8 mouse cellular contexts compared by ENCODE assay signal in the genomic region with DNA sequence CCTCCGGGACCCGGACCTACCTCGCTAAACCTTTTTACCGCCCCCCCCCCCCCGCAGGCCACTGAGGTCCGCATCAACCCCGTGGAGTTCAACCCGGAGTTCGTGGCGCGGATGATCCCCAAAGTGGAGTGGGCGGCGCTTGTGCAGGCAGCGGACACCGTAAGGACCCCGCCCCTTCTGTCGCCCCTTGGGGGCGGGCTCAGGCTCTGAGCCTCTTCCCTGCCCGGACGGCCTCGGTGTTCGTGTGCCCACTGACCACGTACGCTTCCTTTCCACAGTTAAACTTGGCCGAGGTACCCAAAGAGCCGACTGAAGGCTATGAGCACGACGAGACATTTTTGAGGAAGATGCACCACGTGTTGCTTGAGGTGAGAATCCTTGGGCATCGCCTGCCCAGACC. TPM values are rescaled to one million over a fixed set of nuclear protein-coding genes. Genes with fewer than 3 reads are reported as not detected.
DNase-seq lines count a peak whose midpoint lies in the region; ATAC-seq and TF ChIP-seq lines count a peak whose summit lies in the region.
"Not testable (repeated sequence)": the region's sequence is repeated elsewhere in the genome, so short reads cannot be mapped to it uniquely, and the experiment has no call there.

No protein-coding gene starts in this region.

- not testable (repeated sequence) for DNase-seq in Patski (ENCODE audit: low read depth, low spot score); forebrain, postnatal 0 days
- DNase-seq in left cerebral cortex, postnatal 4 days: peak; percentile 56
- DNase-seq in lung, postnatal 25 days (ENCODE audit: low spot score): peak; percentile 37
- peak; percentile 63 for DNase-seq in thymus, postnatal 25 days

- intact Hi-C loops in left cerebral cortex, postnatal 4 days (cut with DNase I): not testable (repeated sequence)

- peaks cover 51% of the 10 kb centered on the region for H3K36me3 ChIP-seq in forebrain, postnatal 0 days (ENCODE audit: insufficient read depth)
- H3K36me3 ChIP-seq in hindbrain, embryonic 15.5 days: peaks cover 43% of the 10 kb centered on the region
- peaks cover 50% of the 10 kb centered on the region for H3K36me3 ChIP-seq in neural tube, embryonic 15.5 days

- peak overlapping the region; percentile 77 for H3K4me2 ChIP-seq in forebrain, postnatal 0 days (ENCODE audit: low read depth)
- peak overlapping the region; percentile 82 for H3K4me2 ChIP-seq in hindbrain, embryonic 15.5 days
- peak overlapping the region; percentile 73 for H3K4me2 ChIP-seq in neural tube, embryonic 15.5 days

- in situ Hi-C loops in Patski (cut with MboI; ENCODE audit: low pct_unique_long_range_greater_than_20kb): not testable (repeated sequence)

- peaks cover 12% of the 10 kb centered on the region for H3K4me1 ChIP-seq in forebrain, postnatal 0 days (ENCODE audit: insufficient read depth)
- peaks cover 37% of the 10 kb centered on the region for H3K4me1 ChIP-seq in hindbrain, embryonic 15.5 days (replicated peaks)
- peaks cover 38% of the 10 kb centered on the region for H3K4me1 ChIP-seq in neural tube, embryonic 15.5 days

- H3K4me3 ChIP-seq in forebrain, postnatal 0 days (ENCODE audit: low read depth, low read length): peak overlapping the region; percentile 60
- H3K4me3 ChIP-seq in hindbrain, embryonic 15.5 days: peak overlapping the region; percentile 52
- peak overlapping the region; percentile 64 for H3K4me3 ChIP-seq in neural tube, embryonic 15.5 days (replicated peaks)

- TF ChIP-seq CTCF in Patski (IDR thresholded peaks at IDR 0.05); forebrain, postnatal 0 days (IDR thresholded peaks at IDR 0.05; ENCODE audit: low read depth): not testable (repeated sequence)

- CTCF ChIA-PET in Patski (lab: Charles Lee): not testable (repeated sequence)

- H3K9me3 ChIP-seq in forebrain, postnatal 0 days (ENCODE audit: low read length); hindbrain, embryonic 15.5 days; neural tube, embryonic 15.5 days (replicated peaks): not testable (repeated sequence)

- H3K27me3 ChIP-seq in Patski; forebrain, postnatal 0 days (ENCODE audit: insufficient read depth, low read length); hindbrain, embryonic 15.5 days; neural tube, embryonic 15.5 days (replicated peaks): not testable (repeated sequence)

- POLR2A ChIA-PET in Patski (lab: Charles Lee): interaction anchor here (0.9 to 3.1 kb wide), 3 partner anchors 10 to 31 kb away, joined by 3 to 17 read pairs (median 7); partner anchors contain the start of genes Bad, Esrra and Gpr137

- peak overlapping the region; percentile 96 for H3K27ac ChIP-seq in forebrain, postnatal 0 days (ENCODE audit: low read depth, low read length)
- H3K27ac ChIP-seq in hindbrain, embryonic 15.5 days (replicated peaks): peak overlapping the region; percentile 99
- H3K27ac ChIP-seq in neural tube, embryonic 15.5 days (replicated peaks): peak overlapping the region; percentile 98

- ATAC-seq in Patski: peak; percentile 10
- peak; percentile 56 for ATAC-seq in common myeloid progenitor, adult 5-6 weeks (replicated peaks; ENCODE audit: low read depth, poor library complexity, severe bottlenecking)
- ATAC-seq in forebrain, postnatal 0 days: peak; percentile 1; the same call in 1 of the 2 replicates
- ATAC-seq in hindbrain, embryonic 15.5 days (ENCODE audit: low FRiP score, low read depth): not testable (repeated sequence)
- ATAC-seq in neural tube, embryonic 15.5 days (ENCODE audit: low FRiP score): peak; percentile 15

- 5% methylated on average over 29 of the region's 30 CpGs for WGBS in forebrain, postnatal 0 days
- under 1% methylated on average over 30 of the region's 30 CpGs for WGBS in hindbrain, embryonic 15.5 days
- WGBS in neural tube, embryonic 15.5 days: under 1% methylated on average over 24 of the region's 30 CpGs

- peak overlapping the region; percentile 63 for H3K9ac ChIP-seq in forebrain, postnatal 0 days
- H3K9ac ChIP-seq in hindbrain, embryonic 15.5 days: peak overlapping the region; percentile 70
- peak overlapping the region; percentile 73 for H3K9ac ChIP-seq in neural tube, embryonic 15.5 days (replicated peaks)

RNA-seq across cellular contexts. Expression of gene Prdx5, which starts 0.4 kb away (rescaled TPM):
- polyA plus RNA-seq in Patski (2021): 557 TPM
- 131 and 139 TPM in 2 replicates for total RNA-seq in common myeloid progenitor, adult 5-6 weeks (2017)
- 182 and 199 TPM in 2 replicates for total RNA-seq in forebrain, postnatal 0 days (2014; rRNA removed)
- polyA plus RNA-seq in forebrain, postnatal 0 days (2015; fragmentation: Nextera tagmentation; extraction: Ambion mirVana): 424 and 467 TPM in 2 replicates
- 375 and 392 TPM in 2 replicates for polyA plus RNA-seq in hindbrain, embryonic 15.5 days (2015; fragmentation: Nextera tagmentation; extraction: Ambion mirVana)
- 100 to 1,000 TPM; 203 to 204 TPM for total RNA-seq in left cerebral cortex, postnatal 4 days (2021)
- 392 and 417 TPM in 2 replicates for polyA plus RNA-seq in neural tube, embryonic 15.5 days (2015; fragmentation: Nextera tagmentation; extraction: Ambion mirVana)

RNA-seq across cellular contexts. Expression of gene Trmt112, which starts 0.8 kb away (rescaled TPM):
- polyA plus RNA-seq in Patski (2021): 64.4 TPM
- 251 and 275 TPM in 2 replicates for total RNA-seq in common myeloid progenitor, adult 5-6 weeks (2017)
- total RNA-seq in forebrain, postnatal 0 days (2014; rRNA removed): 52.3 and 69.6 TPM in 2 replicates
- polyA plus RNA-seq in forebrain, postnatal 0 days (2015; fragmentation: Nextera tagmentation; extraction: Ambion mirVana): 102 and 103 TPM in 2 replicates
- polyA plus RNA-seq in hindbrain, embryonic 15.5 days (2015; fragmentation: Nextera tagmentation; extraction: Ambion mirVana): 104 TPM in 2 replicates
- total RNA-seq in left cerebral cortex, postnatal 4 days (2021): 10 to 100 TPM; 42.5 to 43.0 TPM
- 103 and 113 TPM in 2 replicates for polyA plus RNA-seq in neural tube, embryonic 15.5 days (2015; fragmentation: Nextera tagmentation; extraction: Ambion mirVana)

RNA-seq across cellular contexts. Expression of gene Esrra, which starts 11.3 kb away (rescaled TPM):
- 96.1 TPM for polyA plus RNA-seq in Patski (2021)
- total RNA-seq in common myeloid progenitor, adult 5-6 weeks (2017): 17.9 and 18.2 TPM in 2 replicates
- total RNA-seq in forebrain, postnatal 0 days (2014; rRNA removed): 42.6 and 43.0 TPM in 2 replicates
- polyA plus RNA-seq in forebrain, postnatal 0 days (2015; fragmentation: Nextera tagmentation; extraction: Ambion mirVana): 6.4 and 8.4 TPM in 2 replicates
- polyA plus RNA-seq in hindbrain, embryonic 15.5 days (2015; fragmentation: Nextera tagmentation; extraction: Ambion mirVana): 17.5 and 18.7 TPM in 2 replicates
- total RNA-seq in left cerebral cortex, postnatal 4 days (2021): 10 to 100 TPM; 30.4 to 32.7 TPM
- 16.9 and 17.1 TPM in 2 replicates for polyA plus RNA-seq in neural tube, embryonic 15.5 days (2015; fragmentation: Nextera tagmentation; extraction: Ambion mirVana)

RNA-seq across cellular contexts. Expression of gene Catsperz, which starts 14.9 kb away (rescaled TPM):
- polyA plus RNA-seq in Patski (2021): 7.6 TPM
- total RNA-seq in common myeloid progenitor, adult 5-6 weeks (2017): not detected in 2 replicates
- total RNA-seq in forebrain, postnatal 0 days (2014; rRNA removed): 0.71 and 1.6 TPM in 2 replicates
- polyA plus RNA-seq in forebrain, postnatal 0 days (2015; fragmentation: Nextera tagmentation; extraction: Ambion mirVana): 1.2 and 2.4 TPM in 2 replicates
- 2.0 and 3.1 TPM in 2 replicates for polyA plus RNA-seq in hindbrain, embryonic 15.5 days (2015; fragmentation: Nextera tagmentation; extraction: Ambion mirVana)
- total RNA-seq in left cerebral cortex, postnatal 4 days (2021): 10 to 100 TPM in 1 of 2 experiments, 1 to 10 TPM in 1; 6.2 to 11.1 TPM
- polyA plus RNA-seq in neural tube, embryonic 15.5 days (2015; fragmentation: Nextera tagmentation; extraction: Ambion mirVana): 6.8 TPM in 2 replicates

RNA-seq across cellular contexts. Expression of gene Kcnk4, which starts 24.0 kb away (rescaled TPM):
- 7.6 TPM for polyA plus RNA-seq in Patski (2021)
- not detected in 2 replicates for total RNA-seq in common myeloid progenitor, adult 5-6 weeks (2017)
- total RNA-seq in forebrain, postnatal 0 days (2014; rRNA removed): 8.8 and 12.7 TPM in 2 replicates
- polyA plus RNA-seq in forebrain, postnatal 0 days (2015; fragmentation: Nextera tagmentation; extraction: Ambion mirVana): 8.6 and 8.7 TPM in 2 replicates
- 9.0 and 13.1 TPM in 2 replicates for polyA plus RNA-seq in hindbrain, embryonic 15.5 days (2015; fragmentation: Nextera tagmentation; extraction: Ambion mirVana)
- 10 to 100 TPM; 13.8 to 15.5 TPM for total RNA-seq in left cerebral cortex, postnatal 4 days (2021)
- 11.8 and 13.8 TPM in 2 replicates for polyA plus RNA-seq in neural tube, embryonic 15.5 days (2015; fragmentation: Nextera tagmentation; extraction: Ambion mirVana)
